Mouse (Mus musculus) testis, postnatal 10 days (tissue): ENCODE results near the gene Sgpl1.

Source experiments
- DNase-seq: peaks from one replicate; pipeline ENCODE4 v3.0.0; 2021; ENCODE audit warnings: low spot score

Gene Sgpl1

DNA sequence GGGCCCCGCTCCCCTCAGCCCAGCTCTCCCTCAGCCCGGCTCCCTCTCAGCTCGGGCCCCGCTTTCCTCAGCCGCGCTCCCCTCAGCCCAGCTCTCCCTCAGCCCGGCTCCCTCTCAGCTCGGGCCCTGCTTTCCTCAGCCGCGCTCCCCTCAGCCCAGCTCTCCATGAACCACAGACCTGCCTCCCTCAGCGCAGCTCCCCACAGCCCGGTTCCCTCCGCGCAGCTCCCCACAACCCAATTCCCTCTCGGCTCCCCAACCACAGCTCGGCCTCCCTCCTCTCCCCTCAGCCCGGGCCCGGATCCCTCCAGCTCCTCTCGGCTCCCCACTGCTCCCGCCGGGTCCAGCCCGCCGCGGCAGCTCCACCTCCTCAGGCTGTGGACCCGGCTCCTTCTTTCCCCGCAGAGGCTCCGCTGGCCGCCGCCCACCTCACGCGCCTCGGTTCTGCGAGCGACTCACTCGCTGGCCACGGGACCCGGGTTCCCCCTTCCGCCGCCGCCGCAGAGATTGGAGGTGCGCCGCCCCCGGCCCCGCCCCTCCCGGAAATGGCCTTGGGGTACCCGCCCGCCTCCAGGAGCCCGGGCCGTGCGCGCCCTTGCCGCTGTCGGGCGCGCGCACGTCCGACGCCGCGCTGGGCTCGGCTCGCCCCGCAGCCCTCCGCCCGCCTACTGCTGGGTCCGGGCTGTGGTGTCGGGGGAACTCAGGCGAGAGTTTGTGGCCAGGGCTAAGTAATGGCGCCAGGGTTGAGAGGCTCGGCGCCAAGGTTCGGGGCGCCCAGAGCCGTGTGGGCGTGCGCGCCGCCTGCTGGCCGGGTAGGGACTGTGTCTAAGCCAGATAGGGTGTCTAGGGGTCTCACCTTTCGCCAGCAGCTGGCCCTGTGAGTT, at the start of gene Sgpl1:
Gene Sgpl1, minus strand, starts transcription at position 547 of the 884 bp plus-strand sequence.
- peak; percentile 95 for DNase-seq

DNA sequence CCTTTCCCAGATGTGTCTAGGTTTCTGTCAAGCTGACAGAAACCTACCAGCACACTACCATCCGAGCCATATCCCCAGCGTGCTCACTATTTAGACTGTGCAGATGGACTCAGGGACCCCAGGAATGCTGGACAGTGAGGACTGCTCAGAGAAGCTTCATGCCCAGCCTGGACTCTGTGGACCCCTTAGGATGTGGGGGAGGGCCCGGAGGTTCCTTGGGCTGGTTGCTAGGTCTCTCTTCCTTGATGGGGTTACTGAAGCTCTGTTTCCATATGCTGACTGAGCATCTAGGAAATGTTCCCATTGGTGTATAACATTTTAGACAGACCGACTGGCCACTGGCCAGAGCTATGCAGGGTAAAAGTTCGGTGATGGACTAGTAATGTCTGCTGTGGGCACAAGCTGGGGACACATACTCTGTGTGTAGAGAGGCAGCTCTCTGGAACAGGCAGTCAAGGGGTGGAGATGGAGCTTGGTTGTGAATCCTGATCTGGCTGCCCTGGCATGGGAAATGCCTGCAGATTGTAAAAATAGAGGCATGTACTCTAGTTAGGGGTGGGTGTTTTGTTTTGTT, 48.3 kb upstream of the Sgpl1 start:
- no peak for DNase-seq

DNA sequence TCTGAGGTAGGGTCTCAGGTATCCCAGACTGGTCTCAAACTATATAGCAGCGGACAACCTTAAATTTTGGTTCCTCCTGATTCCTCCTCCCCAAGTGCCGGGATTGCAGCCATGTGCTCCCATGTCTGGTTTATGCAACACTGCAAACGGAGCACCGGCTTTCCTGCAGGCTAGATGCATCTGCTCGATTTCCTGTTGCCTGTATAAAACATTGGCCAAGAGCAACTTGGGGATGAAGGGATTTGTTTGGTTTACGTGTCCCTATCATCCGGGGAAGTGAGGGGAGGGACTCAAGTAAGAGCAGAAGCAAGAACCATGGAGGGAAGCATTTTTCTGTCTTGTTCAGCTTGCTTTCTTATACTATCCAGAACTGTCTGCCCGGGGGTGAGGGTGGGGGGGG, 47.7 kb upstream of the Sgpl1 start:
- no peak for DNase-seq

DNA sequence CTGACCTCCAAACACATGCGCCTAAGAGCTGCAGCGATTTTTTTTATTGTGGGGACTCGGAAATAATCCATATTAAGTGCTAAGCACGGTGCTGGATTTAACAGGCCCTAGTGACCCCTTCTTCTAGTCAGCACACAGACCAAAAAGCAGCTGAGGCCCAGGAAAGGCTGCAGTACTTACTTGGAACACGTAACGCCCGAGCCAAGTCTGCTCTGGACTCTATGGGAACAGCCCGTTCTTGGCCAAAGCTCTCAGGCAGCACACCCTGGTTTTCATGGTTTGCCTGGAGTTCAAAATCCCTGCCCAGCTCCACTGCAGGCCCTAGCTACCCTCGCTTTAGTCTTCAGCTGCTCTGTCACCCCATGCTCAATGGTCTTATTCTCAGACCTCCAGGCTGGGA, 47.1 kb upstream of the Sgpl1 start:
- no peak for DNase-seq

DNA sequence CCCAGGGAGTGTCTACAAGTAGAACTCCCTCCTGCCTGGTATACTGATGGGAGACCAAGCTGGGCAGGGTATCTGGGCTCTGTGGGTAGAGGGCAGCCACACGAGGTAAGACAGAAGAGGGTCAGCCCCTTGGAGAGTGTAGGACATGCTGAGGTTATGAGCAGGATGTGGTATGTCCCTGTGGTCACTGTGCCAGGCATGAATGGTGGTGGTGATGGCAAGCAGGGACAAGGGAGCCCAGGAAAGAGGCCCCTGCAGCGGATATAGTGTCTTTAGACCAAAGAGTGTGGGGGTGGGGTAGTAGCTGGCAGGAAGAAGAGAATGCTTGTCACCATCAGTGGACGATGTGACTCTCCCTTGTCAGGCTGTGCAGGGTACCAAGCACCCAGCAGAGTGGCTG, 40.5 kb upstream of the Sgpl1 start:
- DNase-seq, result no peak

DNA sequence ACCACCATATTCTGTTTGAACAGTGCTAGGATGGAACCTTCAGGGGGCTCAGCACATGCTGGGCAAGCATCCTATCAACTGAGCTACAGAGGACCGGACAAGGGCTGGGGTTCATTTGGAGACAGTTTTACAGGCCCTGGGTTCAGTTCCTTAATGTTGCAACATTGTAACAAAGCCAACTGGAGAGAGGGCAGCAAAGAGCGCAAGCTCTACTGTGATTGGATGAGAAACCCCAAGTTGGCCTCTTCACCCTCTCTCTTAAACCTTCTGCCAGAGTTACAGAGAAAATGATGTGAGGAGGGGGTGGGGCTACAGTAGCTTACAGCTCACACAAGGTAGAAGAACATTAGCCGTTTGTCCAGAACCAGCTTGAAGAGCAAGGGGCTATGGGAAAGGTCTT, 39.5 kb upstream of the Sgpl1 start:
- no peak for DNase-seq

DNA sequence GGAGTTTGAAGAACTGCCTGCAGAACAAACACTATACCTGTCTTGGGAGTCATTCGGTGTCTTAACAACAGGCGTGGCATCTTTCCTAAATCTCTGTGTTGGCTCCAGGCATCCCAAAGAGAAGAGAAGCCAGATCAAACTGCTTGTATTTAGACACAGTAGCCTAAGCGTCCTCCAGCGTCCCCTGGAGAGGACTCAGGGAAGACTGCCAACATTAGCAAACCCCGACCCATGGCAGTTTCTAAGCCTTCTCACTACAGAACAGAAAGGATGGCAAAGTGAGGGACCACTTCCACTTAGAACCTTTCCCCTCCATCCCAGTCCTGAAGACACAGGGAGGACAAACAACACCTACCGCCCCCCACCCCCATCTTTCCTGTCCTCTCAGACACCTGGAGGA, 32.4 kb upstream of the Sgpl1 start:
- no peak for DNase-seq

DNA sequence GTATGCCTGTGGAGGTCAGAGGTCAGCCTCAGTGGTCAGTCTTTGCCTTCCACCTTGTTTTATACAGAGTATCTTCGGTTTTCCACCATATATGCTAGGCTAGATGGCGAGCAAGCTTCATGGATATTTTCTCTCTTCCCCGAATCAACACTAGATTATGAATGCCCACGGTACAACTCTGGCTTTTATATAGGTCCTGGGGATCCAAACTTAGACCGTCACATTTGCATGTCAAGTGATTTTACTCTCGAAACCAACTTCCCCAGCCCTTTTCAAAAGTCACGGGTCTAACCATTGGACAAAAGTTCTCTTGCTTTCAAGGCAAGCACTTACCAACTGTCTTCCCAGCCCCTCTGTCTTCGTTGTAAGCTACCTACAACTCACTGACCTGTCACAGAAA, 31.2 kb upstream of the Sgpl1 start:
- DNase-seq, result no peak

DNA sequence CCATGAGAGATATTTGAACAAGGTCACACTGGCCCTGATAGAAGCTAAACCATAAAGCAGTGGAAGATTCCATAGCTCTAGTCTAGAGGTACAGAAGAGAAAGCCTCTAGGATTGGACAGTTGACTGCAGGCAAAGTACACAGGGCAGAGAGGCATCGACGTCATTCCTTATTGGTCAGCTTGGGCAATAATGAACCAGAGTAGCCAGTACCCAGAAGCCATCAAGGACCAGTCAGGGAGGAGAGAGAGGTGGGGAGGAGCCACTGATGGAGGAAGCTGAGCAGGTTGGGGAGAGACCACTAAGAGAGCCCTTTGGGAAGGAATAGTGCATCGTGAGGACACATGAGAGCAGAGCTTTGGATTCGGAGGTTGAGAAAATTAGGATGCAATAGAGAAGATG, 30.2 kb upstream of the Sgpl1 start:
- DNase-seq, result no peak

DNA sequence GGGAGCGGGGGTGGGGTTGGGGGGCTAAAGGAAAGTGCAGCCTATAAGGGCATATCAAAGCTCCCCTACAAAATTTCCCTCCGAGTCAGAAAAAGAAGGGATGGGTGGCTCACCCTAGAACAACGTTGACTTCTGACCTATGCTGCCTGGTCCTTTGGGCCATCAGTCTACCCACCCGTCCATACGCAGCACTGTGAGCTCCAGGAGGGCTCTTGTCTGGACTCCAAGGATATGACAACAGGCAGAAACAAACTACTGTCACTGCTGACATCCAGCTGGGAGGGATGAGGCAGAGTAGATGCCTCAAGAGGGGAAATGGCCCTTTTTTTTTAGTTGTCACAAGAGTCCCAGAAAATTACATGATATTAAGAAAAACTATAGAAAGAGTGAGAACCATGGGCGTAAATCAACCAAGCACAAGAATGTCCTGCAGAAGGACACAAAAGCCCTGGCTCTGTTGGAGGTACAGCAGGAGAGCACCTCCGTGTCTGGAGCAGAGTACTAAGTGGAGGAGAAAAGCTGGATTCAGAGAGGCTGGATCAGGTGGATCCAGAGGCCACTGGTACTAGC, 28.8 kb upstream of the Sgpl1 start:
- DNase-seq, result no peak

DNA sequence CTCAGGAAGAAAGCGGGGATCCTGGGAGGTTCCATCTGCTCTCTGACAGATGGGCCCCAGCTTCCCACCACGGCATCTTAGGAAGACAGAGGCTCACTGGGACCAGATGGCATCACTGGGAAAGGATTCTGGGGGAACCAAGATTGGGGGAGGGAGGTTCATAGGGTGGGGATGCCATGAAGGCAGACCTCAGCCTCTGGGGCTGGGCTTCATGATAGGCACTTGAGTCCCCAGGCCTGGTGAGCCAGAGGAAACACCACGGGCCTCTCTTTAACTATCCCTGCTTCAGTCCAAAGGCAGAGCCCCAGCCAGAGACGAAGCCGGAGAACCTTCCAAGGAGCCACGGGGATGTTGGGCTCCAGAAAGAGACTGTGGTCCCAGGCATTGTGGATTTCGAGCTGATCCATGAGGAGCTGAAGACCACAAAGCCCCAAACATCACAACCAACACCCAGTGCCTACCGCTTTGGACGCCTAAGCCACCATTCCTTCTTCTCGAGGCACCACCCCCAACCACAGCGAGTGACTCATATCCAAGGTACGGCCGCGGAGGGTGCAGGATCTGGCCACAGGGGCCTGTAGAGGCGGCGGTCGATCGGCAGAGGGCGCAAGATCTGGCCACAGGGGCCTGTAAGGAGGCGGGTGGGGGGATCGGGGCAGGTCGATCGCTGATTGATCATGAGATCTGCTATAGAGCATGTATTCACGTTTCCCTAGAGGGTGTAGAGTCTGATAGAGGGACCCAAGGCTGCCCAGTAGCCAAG, 28.1 kb upstream of the Sgpl1 start:
- peak; percentile 75 for DNase-seq

DNA sequence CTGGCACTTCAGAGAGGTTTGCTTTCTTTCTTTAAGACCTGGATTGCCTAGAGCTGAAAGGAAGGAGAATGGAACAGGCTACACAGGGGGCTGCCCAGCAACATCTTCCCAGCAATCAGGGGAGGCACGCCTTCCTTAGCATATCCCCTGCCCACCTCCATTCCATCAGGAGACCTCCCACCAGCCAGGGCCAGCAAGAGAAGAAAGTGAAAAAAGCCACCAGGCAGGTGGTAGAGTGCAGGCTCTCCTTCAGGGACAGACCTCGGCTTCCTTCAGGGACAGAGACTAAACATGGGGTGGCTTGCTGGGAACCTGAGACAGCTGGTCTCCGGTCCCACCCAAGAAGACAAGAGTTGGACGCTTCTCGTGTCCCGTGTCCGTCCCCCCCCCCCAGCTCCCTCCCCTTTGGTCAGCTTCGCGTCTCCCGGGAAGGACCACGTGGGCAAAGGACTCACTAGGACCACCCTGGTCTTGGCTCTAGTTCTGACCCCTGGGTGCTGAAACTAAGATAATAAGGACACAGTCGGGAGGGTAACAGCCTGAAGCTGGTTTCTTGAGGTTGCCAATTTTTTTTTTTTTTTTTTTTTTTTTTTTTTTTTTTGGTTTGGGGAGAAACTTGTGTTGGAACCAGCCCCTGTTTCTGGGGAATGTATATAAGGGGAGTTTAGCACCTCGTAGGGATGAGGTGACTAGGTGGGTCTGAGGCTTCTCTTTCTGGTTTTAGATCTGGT, 27.4 kb upstream of the Sgpl1 start:
- DNase-seq, result no peak

DNA sequence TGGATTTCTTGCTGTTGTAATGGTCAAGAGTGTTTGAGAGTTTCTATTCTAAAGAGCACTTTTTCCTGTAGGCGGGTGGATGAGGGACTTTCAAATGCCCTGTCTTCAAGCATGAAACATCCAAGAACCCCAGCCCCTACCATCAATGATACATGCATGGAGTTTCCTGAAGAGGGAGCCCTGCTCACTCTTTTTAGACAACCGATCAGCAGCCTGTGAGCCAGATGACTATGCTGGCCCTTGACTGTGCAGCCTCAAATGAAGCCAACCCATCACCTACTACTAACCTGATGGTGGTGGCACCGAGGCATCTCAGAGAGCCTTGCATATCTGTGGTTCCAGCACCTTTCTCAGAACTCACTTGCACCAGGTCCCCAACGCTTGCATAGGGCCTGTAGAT, 25.0 kb upstream of the Sgpl1 start:
- DNase-seq, result no peak

DNA sequence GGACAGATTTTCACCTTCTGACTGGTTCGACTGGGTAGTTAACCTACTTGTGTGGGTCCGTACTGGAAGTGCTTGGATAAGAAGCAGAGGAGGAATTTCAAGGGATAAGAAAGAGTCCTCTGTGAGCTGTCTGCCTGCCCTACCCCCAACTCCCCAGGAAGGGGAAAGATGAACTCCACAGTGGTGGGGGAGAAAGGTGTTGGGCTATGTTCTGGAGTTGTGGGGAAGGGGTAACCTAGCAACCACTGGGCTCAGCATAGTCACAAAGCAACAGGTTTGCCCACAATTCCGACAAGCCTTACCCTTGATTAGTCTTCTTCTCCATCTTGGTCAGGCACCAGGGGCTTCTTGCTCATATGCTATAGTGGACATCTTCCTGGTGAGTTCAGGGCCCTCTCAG, 24.2 kb upstream of the Sgpl1 start, which contains the start of gene Tbata:
Gene Tbata, plus strand, starts transcription at position 301 of the 400 bp plus-strand sequence.
- no peak for DNase-seq

DNA sequence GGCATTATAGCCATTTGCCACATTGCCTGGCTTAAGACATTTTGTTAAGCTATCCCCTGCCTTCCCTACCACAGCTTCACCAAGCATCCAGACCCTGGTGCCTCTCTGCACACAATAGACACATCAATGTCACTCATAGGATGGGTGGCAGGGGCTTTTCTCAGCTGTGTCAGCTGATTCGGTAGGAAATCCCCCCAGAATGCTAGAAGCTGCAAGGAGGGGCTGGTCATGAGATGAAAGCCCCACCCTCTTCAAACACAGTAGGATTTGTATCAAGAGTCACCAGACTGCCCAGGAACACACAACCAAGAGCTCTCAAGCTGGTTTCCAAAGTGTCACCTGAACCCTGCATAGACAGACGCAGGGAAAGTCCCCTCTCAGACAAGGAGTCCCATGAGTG, 20.9 kb upstream of the Sgpl1 start:
- DNase-seq, result no peak

DNA sequence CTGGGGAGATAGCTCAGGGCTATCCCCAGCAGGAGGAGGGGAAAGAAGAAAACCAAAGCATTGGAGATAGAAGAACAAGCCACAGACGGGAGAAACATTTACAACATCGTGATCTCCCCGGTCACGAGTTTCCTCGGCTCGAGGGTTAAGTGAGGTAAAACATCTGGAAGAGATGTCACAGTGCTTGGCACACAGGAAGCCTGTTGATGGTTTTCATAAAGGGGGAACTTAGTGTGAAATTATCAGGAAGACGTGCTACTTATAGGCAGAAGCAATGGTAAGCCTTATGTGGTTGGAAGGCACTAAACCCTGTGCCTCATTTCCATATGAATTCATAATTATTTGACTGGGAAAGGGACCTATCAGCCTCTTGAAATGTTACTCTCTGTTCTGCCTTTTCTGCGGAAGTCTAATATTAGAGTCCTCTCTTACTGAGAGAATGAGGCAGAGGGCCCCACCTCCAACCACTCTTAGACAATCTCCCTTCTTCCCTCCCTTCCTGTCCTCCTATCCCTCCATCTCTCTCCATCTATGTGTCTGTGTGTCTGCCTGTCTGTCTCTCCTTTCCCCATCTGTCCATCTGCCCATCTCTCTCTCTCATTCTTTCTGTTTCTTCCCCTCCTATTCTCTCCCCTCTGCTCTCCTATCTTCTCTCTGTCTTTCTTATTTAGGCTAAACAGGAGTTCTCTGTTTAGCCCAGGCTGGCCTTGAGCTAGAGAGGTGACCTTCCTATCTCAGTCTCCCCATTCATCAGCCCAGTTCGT, 20.0 kb upstream of the Sgpl1 start:
- no peak for DNase-seq

DNA sequence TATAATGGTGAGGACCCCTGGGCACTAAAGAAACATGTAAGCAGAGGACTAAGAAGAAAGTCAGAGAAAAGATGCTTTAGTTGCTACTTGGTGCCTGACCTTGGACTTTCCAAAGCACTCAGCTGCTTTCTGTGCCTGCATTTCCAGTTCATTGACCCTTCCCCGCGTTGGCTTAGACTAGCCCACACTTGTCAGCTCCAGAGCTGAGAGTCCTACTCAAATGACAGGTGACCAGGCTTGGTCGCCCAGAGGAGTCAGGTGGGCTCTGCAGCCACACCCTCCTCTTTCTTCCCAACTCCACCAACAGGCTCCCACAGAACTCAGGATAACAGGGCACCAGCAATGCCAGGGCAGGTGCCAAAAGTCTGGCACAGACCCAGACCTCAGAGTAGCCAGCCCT, 14.9 kb upstream of the Sgpl1 start:
- no peak for DNase-seq

DNA sequence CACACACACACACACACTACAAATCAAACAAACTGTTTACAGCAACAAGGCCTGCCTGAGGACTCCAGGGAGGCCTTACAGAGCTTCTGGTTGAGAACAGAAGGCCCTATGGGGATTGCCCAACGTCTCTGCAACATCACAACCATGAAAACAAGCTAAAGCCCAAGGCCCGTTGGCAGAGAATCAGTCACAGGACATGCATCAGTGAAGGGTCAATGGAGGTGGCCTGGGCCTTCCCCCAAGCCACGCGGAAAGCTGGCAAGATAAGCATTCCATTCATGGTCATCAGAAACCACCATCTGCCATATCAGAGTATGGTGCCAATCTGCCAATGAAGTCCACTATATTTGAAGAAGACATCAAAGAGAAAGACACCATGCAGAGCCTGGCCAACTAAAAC, 13.2 kb upstream of the Sgpl1 start:
- DNase-seq, result no peak

DNA sequence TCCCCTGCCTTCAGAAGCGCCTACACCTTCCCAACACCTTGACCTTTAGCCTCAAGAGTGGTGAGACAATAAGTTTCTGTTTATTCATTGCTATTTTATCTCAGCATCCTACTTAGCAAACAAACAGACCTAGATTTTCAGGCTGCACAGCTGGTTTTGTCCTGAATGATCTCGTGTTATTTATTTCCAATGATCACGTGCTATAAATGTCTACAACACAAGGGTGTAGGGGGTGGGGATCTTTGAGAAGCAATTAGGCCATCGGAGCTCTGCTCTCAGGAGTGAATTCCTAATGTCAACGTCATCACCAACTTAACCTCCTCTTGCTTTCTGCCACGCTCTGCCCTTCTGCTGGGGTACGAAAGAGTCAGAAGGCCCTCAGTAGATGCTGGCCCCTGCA, 12.6 kb upstream of the Sgpl1 start:
- DNase-seq, result no peak

DNA sequence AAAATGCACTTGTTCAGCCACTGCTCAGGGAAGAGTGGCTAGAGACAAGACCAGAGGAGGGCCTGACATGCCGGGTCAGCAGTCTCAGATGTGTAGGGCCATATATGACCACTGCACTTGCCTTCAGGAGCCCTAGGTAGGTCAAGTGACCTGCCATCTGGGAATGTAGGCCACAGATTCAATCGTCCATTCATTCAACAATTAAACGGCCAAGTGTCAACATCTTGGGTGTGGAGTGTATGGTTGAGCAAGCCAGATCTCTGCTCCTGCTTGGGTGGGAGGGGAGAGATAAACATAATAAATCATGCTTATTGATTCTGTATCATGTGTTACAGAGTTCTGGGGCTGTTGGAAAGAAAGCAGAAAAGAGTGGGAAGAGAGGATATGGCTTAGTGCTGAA, 11.1 kb upstream of the Sgpl1 start:
- DNase-seq, result no peak

DNA sequence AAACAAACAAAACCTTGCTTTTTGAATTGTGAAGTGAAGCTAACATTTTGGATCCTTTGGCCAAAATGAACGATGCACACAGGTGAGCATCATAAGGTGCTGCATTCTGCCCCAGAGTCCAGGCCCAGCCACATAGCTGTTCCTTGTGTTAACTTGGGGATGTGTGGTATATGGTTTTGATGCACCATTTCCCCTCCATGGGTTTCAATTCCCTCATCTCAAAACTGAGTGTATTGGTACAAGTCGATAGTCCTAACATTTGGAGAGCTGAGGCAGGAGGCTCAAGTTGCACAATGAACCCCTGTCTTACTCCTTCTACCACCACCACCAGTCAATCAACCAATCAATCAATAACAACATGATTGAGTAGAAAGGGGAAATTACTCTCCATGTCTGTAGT, 8.9 kb upstream of the Sgpl1 start:
- no peak for DNase-seq
